Mouse (Mus musculus) heart, embryonic 13.5 days (tissue): ENCODE results near the gene Cd320. TPM values are rescaled to one million over a fixed set of nuclear protein-coding genes. Genes with fewer than 3 reads are reported as not detected.
"Not testable (repeated sequence)": the region's sequence is repeated elsewhere in the genome, so short reads cannot be mapped to it uniquely, and the experiment has no call there.

ENCODE experiments used
- ATAC-seq: fragments of 200-750 bp; cut with Nextera tagmentation; 2 replicates; pipeline ENCODE4 v1.8.0; 2017; ENCODE audit warnings: moderate TSS enrichment; ENCODE audit not compliant: insufficient number of reproducible peaks, low FRiP score, low TSS enrichment; ENCODE audit errors: extremely low read depth
- H3K27ac ChIP-seq: fragments of 300-500 bp; sonication (generic); replicated peaks from 2 replicates; pipeline ENCODE4 v1.5.1; 2015; ENCODE audit warnings: moderate library complexity, mild to moderate bottlenecking, inconsistent platforms
- H3K27me3 ChIP-seq: fragments of 300-500 bp; sonication (generic); replicated peaks from 2 replicates; pipeline ENCODE4 v1.6.1; 2015; ENCODE audit warnings: mild to moderate bottlenecking, inconsistent platforms
- H3K36me3 ChIP-seq: fragments of 300-500 bp; sonication (generic); 2 replicates; pipeline ENCODE4 v1.6.1; 2015; ENCODE audit warnings: mild to moderate bottlenecking, inconsistent platforms
- H3K4me1 ChIP-seq: fragments of 300-500 bp; sonication (generic); 2 replicates; pipeline ENCODE4 v1.6.1; 2015; ENCODE audit warnings: inconsistent platforms
- H3K4me2 ChIP-seq: fragments of 300-500 bp; sonication (generic); 2 replicates; pipeline ENCODE4 v1.6.1; 2015; ENCODE audit warnings: inconsistent platforms, mild to moderate bottlenecking, moderate library complexity
- H3K4me3 ChIP-seq: fragments of 300-500 bp; sonication (generic); 2 replicates; pipeline ENCODE4 v1.5.1; 2015; ENCODE audit warnings: moderate library complexity, mild to moderate bottlenecking, inconsistent platforms
- H3K9ac ChIP-seq: fragments of 300-500 bp; sonication (generic); 2 replicates; pipeline ENCODE4 v1.6.1; 2015; ENCODE audit warnings: inconsistent platforms, mild to moderate bottlenecking, moderate library complexity
- H3K9me3 ChIP-seq: fragments of 300-500 bp; sonication (generic); 2 replicates; pipeline ENCODE4 v1.6.1; 2016; ENCODE audit warnings: inconsistent platforms
- whole genome bisulfite sequencing: fragments of 180-500 bp; shearing (Covaris S2); methylation state at CpG from one replicate; pipeline ENCODE4 v1.1.7; 2015; ENCODE audit warnings: mixed read lengths; 5-methylcytosine and 5-hydroxymethylcytosine counted together
- polyA plus RNA-seq: library from polyadenylated mRNA; unstranded; fragments of >200 nt; fragmentation: Nextera tagmentation; extraction: Ambion mirVana; gene quantifications from 2 replicates; pipeline ENCODE4 v1.2.1, GENCODE M21; 2015

Gene Cd320
- polyA plus RNA-seq, 1 experiment from 2014 or later, result 48.1 TPM

DNA sequence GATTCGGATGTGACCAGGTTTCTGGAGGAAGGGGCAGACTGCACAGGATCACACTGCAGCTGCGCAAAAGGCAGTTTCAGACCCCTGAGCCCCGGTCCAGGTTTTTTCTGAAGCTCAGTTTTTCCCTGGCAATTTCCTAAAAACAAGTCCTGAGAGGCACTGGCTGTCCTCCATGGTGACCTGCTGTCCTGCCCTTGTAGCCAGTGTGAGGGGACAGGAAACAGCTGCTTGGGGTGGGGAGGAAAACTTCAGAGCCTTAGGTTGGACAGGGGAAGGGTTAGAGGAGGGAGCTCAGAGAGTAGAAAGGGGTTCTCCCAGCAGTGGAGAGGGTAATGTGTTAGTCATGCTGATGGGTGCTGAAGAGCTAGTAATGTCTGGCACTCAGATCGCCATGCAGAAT is 29.9 kb upstream of the Cd320 start:
- Histone ChIP-seq H3K27ac (peak overlapping the region; percentile 13; the same call in 1 of the 2 replicates), H3K9ac (peak overlapping the region; percentile 38; the same call in 1 of the 2 replicates), H3K4me2 (peak overlapping the region; percentile 87), H3K4me1 (peaks cover 45% of the 10 kb centered on the region), H3K9me3 (no peaks in the 10 kb centered on the region), H3K27me3 (peaks cover 44% of the 10 kb centered on the region), H3K36me3 (0 out of 2 replicates have a peak, but pooled peaks cover 6% of the 10 kb centered on the region), H3K4me3 (peak overlapping the region; percentile 2; the same call in 1 of the 2 replicates)
- 50% methylated on average over 4 of the region's 4 CpGs for WGBS
- no peak for ATAC-seq

DNA sequence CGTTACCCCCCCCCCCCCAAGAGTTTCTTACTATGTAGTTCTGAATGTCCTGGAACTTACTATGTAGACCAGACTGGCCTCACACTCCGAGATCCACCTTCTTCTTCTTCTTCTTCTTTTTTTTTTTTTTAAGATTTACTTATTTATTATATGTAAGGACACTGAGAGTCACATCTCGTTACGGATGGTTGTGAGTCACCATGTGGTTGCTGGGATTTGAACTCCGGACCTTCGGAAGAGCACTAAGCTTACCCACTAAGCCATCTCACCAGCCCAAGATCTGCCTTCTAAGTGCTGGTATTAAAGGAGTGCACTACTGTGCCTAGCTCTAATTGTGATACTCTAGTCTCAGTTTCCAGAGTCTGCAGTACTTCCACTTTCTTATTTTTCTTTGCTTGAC is 27.5 kb upstream of the Cd320 start:
- Histone ChIP-seq H3K36me3 (peaks cover 29% of the 10 kb centered on the region), H3K4me1 (peaks cover 49% of the 10 kb centered on the region), H3K9me3 (no peaks in the 10 kb centered on the region), H3K4me2 (no peak overlapping the region), H3K27ac (no peak overlapping the region), H3K4me3 (no peak overlapping the region), H3K27me3 (peaks cover 37% of the 10 kb centered on the region), H3K9ac (no peak overlapping the region)
- no peak for ATAC-seq
- WGBS, result 88% methylated on average over 5 of the region's 6 CpGs

DNA sequence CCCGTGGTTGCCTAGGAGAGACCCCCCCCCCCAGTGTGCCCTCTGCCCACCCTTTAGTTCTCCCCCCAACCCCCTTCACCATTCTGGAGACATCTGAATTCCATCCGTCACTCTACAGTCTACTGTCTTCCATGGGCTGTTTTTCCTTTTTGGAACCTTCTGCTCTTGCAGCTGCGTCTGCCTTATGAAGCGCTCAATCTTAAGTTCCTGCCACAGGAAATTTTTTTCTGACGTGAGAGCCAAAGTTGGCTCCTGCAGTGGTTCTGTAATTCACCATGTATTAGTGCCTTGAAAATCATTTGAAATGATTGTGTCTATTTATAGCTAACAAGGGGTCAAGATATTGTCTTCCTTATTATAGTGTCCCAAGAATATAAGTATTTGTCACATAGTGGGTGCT is 26.3 kb upstream of the Cd320 start:
- Histone ChIP-seq H3K27ac (0 out of 2 replicates have a peak overlapping the region, but pooled peaks have one; percentile 79), H3K4me2 (peak overlapping the region; percentile 88), H3K36me3 (peaks cover 41% of the 10 kb centered on the region), H3K9me3 (no peaks in the 10 kb centered on the region), H3K27me3 (peaks cover 37% of the 10 kb centered on the region), H3K4me3 (peak overlapping the region; percentile 58), H3K9ac (peak overlapping the region; percentile 83), H3K4me1 (peaks cover 38% of the 10 kb centered on the region)
- no peak for ATAC-seq
- WGBS, result 61% methylated on average over 5 of the region's 5 CpGs

DNA sequence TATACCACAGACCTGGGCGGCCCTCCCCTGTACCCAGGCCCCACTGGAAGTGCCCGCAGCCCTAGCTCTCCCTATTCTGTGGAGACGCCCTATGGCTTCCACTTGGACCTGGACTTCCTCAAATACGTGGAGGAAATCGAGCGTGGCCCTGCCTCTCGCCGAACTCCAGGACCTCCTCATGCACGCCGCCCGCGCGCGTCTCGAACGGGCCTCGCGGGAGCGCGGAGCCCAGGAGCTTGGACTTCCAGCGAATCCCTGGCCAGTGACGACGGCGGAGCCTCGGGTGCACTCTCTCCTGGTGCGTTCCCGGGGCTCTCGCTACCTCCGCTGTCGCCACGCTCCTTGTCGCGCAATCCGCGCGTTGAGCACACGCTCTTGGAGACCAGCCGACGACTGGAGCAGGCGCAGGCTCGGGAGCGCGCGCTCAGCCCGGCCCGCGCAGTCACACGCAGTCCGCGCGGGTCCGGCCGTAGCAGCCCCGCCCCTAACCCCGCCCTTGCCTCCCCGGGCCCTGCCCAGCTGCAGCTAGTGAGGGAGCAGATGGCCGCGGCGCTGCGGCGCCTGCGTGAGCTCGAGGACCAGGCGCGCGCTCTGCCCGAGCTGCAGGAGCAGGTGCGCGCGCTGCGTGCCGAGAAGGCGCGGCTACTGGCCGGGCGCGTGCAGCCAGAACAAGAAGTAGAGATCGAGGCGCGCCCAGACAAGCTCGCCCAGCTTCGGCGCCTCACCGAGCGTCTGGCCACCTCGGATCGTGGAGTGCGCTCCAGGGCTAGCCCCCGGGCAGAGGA is 25.5 kb upstream of the Cd320 start:
- H3K27me3 ChIP-seq, result peaks cover 35% of the 10 kb centered on the region
- ATAC-seq, result peak; percentile 94
- H3K27ac ChIP-seq, result peak overlapping the region; percentile 79
- WGBS, result under 1% methylated on average over 89 of the region's 89 CpGs
- peak overlapping the region; percentile 58 for H3K4me3 ChIP-seq
- H3K4me1 ChIP-seq, result peaks cover 38% of the 10 kb centered on the region
- H3K4me2 ChIP-seq, result peak overlapping the region; percentile 88
- peaks cover 49% of the 10 kb centered on the region for H3K36me3 ChIP-seq
- peak overlapping the region; percentile 86 for H3K9ac ChIP-seq
- no peaks in the 10 kb centered on the region for H3K9me3 ChIP-seq

DNA sequence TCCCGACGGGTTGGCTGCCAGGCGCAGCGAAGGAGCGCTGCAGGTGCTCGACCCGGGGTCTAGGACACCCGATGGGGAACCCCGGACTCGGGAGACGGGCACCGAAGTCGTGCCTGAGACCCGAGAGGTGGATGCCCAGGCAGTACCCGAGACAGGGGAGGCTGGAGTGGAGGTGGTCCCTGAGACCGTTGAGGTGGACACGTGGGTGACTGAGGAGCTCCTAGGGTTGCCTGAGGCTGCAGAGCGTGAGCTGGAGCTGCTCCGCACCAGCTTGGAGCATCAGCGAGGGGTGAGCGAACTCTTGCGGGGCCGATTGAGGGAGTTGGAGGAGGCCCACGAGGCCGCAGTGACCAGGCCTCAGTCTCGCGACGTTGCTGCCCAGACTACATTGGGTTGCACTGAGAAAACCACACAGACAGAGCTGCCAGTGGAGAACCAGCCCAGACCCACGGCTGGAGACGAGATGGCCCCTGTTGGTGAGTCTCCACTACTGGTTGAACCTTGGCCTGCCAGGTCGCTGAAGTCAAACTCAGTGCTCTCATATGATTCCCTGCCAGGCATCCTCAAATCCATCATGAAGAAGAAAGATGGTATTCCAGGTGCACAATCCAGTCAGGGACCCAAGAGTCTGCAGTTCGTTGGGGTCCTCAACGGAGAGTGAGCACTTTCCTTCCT is 24.8 kb upstream of the Cd320 start:
- H3K27me3 ChIP-seq, result peaks cover 27% of the 10 kb centered on the region

DNA sequence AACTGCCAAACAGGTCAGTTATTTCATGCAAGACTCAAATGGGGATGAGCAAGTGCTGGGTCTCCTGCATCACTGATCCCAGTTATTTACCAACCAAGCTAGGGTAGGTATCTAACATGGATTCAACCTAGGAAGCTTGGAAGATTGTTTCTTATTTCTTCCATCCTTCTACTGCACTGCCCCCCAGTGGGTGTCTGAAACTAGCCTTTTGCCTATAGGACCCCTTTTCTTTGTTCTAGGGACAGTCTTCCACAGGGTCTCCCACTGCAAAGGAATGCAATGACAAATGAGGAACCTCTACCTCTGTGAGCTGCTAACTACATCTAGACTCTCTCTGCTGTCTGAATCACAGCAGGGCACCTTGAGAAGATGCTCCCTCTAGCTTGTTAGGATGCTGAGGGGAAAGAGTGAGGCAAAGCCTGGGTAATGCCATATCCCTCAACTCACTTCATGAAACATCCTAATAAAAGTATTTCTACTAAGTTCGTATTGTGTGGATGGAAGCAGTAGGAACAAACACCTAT is 20.4 kb upstream of the Cd320 start:
- 64% methylated on average over 1 of the region's 1 CpGs for WGBS
- peaks cover 63% of the 10 kb centered on the region for H3K36me3 ChIP-seq
- H3K4me1 ChIP-seq, result peaks cover 46% of the 10 kb centered on the region
- peak overlapping the region; percentile 90; the same call in 1 of the 2 replicates for H3K4me3 ChIP-seq
- no peak for ATAC-seq
- H3K9ac ChIP-seq, result peak overlapping the region; percentile 94; the same call in 1 of the 2 replicates
- no peak overlapping the region for H3K27ac ChIP-seq
- H3K4me2 ChIP-seq, result peak overlapping the region; percentile 93
- H3K9me3 ChIP-seq, result no peaks in the 10 kb centered on the region
- peaks cover 6% of the 10 kb centered on the region; the same call in 1 of the 2 replicates for H3K27me3 ChIP-seq

More for the DNA sequence above, 24.8 kb upstream of the Cd320 start:
- Histone ChIP-seq H3K4me1 (peaks cover 38% of the 10 kb centered on the region), H3K9ac (peak overlapping the region; percentile 86), H3K36me3 (peaks cover 56% of the 10 kb centered on the region), H3K4me3 (peak overlapping the region; percentile 58), H3K4me2 (peak overlapping the region; percentile 88), H3K27ac (peak overlapping the region; percentile 48), H3K9me3 (no peaks in the 10 kb centered on the region)
- WGBS, result 18% methylated on average over 33 of the region's 33 CpGs
- ATAC-seq, result no peak

DNA sequence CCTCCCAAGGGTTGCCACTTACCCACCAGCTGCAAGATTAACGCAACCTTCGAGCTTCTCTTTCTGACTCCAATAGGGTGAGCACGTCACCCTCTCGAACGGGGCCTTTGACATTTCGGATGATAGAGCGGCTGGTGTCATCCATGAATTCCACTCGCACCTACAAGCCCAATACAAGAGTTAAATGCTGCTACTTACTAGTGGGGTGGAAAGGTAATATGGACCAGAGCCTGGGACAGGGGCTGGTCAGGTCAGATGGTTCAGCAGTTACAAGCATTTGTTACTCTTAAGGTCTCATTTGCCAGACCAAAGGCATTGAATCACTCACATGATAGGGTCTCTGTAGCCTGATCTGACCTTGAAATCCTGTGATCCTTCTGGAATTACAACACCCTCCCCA is 19.7 kb upstream of the Cd320 start:
- peaks cover 46% of the 10 kb centered on the region for H3K4me1 ChIP-seq
- H3K36me3 ChIP-seq, result peaks cover 67% of the 10 kb centered on the region
- H3K4me3 ChIP-seq, result peak overlapping the region; percentile 90
- H3K27me3 ChIP-seq, H3K9me3 ChIP-seq, ATAC-seq, H3K27ac ChIP-seq: not testable (repeated sequence)
- H3K4me2 ChIP-seq, result peak overlapping the region; percentile 93
- WGBS, result 74% methylated on average over 8 of the region's 8 CpGs
- H3K9ac ChIP-seq, result peak overlapping the region; percentile 94

DNA sequence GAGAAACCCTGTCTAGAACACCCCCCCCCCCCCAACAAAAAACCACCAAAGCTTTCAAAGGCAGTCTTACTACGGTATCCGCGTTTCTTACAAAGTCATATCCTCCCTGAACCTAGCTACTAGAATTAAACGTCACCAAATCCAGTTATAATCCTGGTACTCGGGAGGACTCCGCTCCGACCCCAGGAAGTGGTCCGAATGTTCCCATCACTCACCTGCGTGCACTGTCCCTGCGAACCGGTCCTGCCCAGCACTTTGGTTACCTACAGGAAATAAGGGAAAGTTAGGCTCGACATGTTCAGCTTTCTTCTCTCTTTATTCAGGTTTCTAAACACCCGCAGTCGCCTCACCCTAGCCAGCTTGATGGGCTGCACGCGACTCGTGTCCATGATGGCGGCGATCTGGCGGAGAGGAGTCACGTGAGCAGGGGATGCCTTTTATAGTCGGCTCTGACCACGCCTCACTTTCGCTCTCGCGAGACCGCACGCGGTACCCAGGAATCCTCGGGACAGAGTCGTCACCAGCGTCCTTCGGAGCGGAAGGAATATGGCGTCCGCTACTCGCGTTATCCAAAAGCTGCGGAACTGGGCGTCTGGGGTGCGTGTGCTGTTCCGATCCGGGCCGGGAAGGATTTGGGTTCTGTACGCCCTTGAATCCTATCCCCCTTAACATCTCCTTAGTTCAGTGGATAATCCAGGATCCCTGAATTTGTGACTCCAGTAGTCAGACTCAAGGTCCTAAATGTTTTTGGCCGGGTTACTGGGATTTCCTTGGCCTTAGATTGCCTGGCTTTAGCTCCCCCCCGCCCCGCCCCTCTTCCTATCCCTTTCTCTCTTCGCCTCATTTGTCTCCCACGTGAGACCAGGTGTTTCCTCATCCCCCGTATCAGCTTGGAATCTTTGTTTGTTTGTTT is 18.6 kb upstream of the Cd320 start, which contains the start of the genes Rps28 and Ndufa7:
Gene Rps28, minus strand, starts transcription at position 479 of the 913 bp plus-strand sequence.
Gene Ndufa7, plus strand, starts transcription at position 489 of the 913 bp plus-strand sequence.
- H3K27ac ChIP-seq, result peak within 1 kb of the TSS; percentile 85
- H3K4me2 ChIP-seq, result peak within 1 kb of the TSS; percentile 93
- H3K9ac ChIP-seq, result peak within 1 kb of the TSS; percentile 94
- H3K9me3 ChIP-seq, result no peaks in the 10 kb centered on the region
- no peaks in the 10 kb centered on the region for H3K27me3 ChIP-seq
- H3K4me3 ChIP-seq, result peak within 1 kb of the TSS; percentile 90
- peaks cover 62% of the 10 kb centered on the region for H3K36me3 ChIP-seq
- peaks cover 51% of the 10 kb centered on the region for H3K4me1 ChIP-seq
- peak; percentile 88 for ATAC-seq
- WGBS, result under 1% methylated on average over 51 of the region's 51 CpGs

DNA sequence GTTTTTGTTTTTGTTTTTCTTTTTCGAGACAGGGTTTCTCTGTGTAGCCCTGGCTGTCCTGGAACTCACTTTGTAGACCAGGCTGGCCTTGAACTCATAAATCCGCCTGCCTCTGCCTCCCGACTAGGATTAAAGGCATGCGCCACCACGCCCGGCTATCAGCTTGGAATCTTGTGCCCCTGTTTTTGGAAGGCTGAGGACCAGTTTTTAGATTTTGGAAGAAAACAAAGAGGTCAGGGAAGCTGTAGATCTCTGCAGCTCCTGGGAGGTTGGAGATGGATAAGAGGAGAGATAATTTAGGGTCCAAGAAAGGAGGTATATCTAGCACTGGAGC is 17.9 kb upstream of the Cd320 start:
- H3K4me1 ChIP-seq, result peaks cover 56% of the 10 kb centered on the region

DNA sequence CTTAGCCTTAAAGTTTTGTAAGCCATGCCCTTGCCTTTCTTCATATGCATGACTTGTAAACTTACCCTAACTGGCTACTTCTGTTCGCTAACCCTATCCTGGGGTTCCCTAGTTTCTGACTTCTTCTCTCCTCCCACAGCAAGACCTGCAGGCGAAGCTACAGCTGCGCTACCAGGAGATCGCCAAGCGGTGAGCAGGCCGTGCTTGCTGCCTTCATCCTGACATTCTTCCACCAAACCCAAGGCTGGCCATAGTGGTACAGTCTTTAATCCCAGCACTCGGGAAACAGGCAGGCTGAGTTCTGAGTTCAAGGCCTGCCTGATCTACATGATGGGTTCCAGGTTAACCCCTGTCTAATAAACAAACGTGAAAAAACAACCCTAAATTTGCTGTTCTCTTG is 17.4 kb upstream of the Cd320 start:
- Histone ChIP-seq H3K4me3 (peak overlapping the region; percentile 90), H3K9me3 (no peaks in the 10 kb centered on the region), H3K4me1 (peaks cover 56% of the 10 kb centered on the region), H3K36me3 (peaks cover 62% of the 10 kb centered on the region), H3K27me3 (no peaks in the 10 kb centered on the region), H3K4me2 (peak overlapping the region; percentile 83), H3K9ac (peak overlapping the region; percentile 94), H3K27ac (no peak overlapping the region)
- 80% methylated on average over 8 of the region's 8 CpGs for WGBS
- no peak for ATAC-seq

More for the DNA sequence above, 17.9 kb upstream of the Cd320 start:
- peak overlapping the region; percentile 83 for H3K4me2 ChIP-seq
- peak overlapping the region; percentile 90 for H3K4me3 ChIP-seq
- not testable (repeated sequence) for H3K9me3 ChIP-seq, H3K27me3 ChIP-seq, ATAC-seq
- peak overlapping the region; percentile 94 for H3K9ac ChIP-seq
- H3K27ac ChIP-seq, result peak overlapping the region; percentile 85
- H3K36me3 ChIP-seq, result peaks cover 62% of the 10 kb centered on the region
- 8% methylated on average over 6 of the region's 6 CpGs for WGBS
